Mouse (Mus musculus) limb, embryonic 15.5 days (tissue): ENCODE measurements at regions not wholly inside any gene's neighbourhood (a gene's known extent, or its start where the extent isn't known, plus 50 kb on each side); places are given as distances from the start of the nearest gene placed in this dataset.

Experiments
- ATAC-seq: fragments of 200-750 bp; cut with Nextera tagmentation; 2 replicates; pipeline ENCODE4 v1.8.0; 2017; ENCODE audit warnings: low read depth, moderate TSS enrichment; ENCODE audit not compliant: insufficient number of reproducible peaks, low FRiP score, low TSS enrichment
- H3K27ac ChIP-seq: fragments of 300-500 bp; sonication (generic); 2 replicates; pipeline ENCODE4 v1.5.1; 2015; ENCODE audit warnings: moderate library complexity, mild to moderate bottlenecking, inconsistent platforms
- H3K27me3 ChIP-seq: fragments of 300-500 bp; sonication (generic); 2 replicates; pipeline ENCODE4 v1.6.1; 2015; ENCODE audit warnings: inconsistent platforms
- H3K36me3 ChIP-seq: fragments of 300-500 bp; sonication (generic); 2 replicates; pipeline ENCODE4 v1.6.1; 2015; ENCODE audit warnings: inconsistent platforms
- H3K4me1 ChIP-seq: fragments of 300-500 bp; sonication (generic); 2 replicates; pipeline ENCODE4 v1.6.1; 2015; ENCODE audit warnings: inconsistent platforms
- H3K4me2 ChIP-seq: fragments of 300-500 bp; sonication (generic); 2 replicates; pipeline ENCODE4 v1.6.1; 2015; ENCODE audit warnings: mild to moderate bottlenecking, inconsistent platforms
- H3K4me3 ChIP-seq: fragments of 300-500 bp; sonication (generic); 2 replicates; pipeline ENCODE4 v1.5.1; 2015; ENCODE audit warnings: mild to moderate bottlenecking, inconsistent platforms
- H3K9ac ChIP-seq: fragments of 300-500 bp; sonication (generic); 2 replicates; pipeline ENCODE4 v1.6.1; 2015; ENCODE audit warnings: inconsistent platforms
- H3K9me3 ChIP-seq: fragments of 300-500 bp; sonication (generic); 2 replicates; pipeline ENCODE4 v1.6.1; 2016; ENCODE audit warnings: inconsistent platforms
- WGBS: fragments of 180-500 bp; shearing (Covaris S2); methylation state at CpG from one replicate; pipeline ENCODE4 v1.1.7; 2015; 5-methylcytosine and 5-hydroxymethylcytosine counted together

- H3K36me3 ChIP-seq = no peaks in the 10 kb centered on the region
- no peak overlapping the region for H3K4me3 ChIP-seq
- H3K9me3 ChIP-seq = no peaks in the 10 kb centered on the region
- no peak overlapping the region for H3K27ac ChIP-seq
- H3K4me2 ChIP-seq = no peak overlapping the region
- H3K27me3 ChIP-seq = no peaks in the 10 kb centered on the region
- H3K9ac ChIP-seq = no peak overlapping the region
- no peak for ATAC-seq
- WGBS = 91% methylated on average over 2 of the region's 2 CpGs
- peaks cover 11% of the 10 kb centered on the region for H3K4me1 ChIP-seq
These were observed 112.0 kb downstream of the Gm19410 start for GRCm38 (mm10) chr8:35877581-35877980.

- H3K9me3 ChIP-seq = no peaks in the 10 kb centered on the region
- H3K36me3 ChIP-seq = no peaks in the 10 kb centered on the region
- 43% methylated on average over 5 of the region's 5 CpGs for WGBS
- H3K27ac ChIP-seq = no peak overlapping the region
- ATAC-seq = no peak
- H3K4me1 ChIP-seq = peaks cover 15% of the 10 kb centered on the region
- H3K4me3 ChIP-seq = no peak overlapping the region
- no peak overlapping the region for H3K4me2 ChIP-seq
- H3K27me3 ChIP-seq = no peaks in the 10 kb centered on the region
- no peak overlapping the region for H3K9ac ChIP-seq
These were observed 116.2 kb downstream of the Gm19410 start for GRCm38 (mm10) chr8:35881810-35882209.

- peaks cover 11% of the 10 kb centered on the region for H3K4me1 ChIP-seq
- no peak for ATAC-seq
- no peak overlapping the region for H3K27ac ChIP-seq
- no peaks in the 10 kb centered on the region for H3K9me3 ChIP-seq
- H3K27me3 ChIP-seq = no peaks in the 10 kb centered on the region
- 15% methylated on average over 12 of the region's 12 CpGs for WGBS
- no peak overlapping the region for H3K4me3 ChIP-seq
- H3K9ac ChIP-seq = no peak overlapping the region
- no peaks in the 10 kb centered on the region for H3K36me3 ChIP-seq
- H3K4me2 ChIP-seq = no peak overlapping the region
These were observed 117.3 kb downstream of the Gm19410 start for GRCm38 (mm10) chr8:35882638-35883455.

- 63% methylated on average over 1 of the region's 1 CpGs for WGBS
- no peaks in the 10 kb centered on the region for H3K27me3 ChIP-seq
- H3K9ac ChIP-seq = no peak overlapping the region
- H3K4me1 ChIP-seq = peaks cover 11% of the 10 kb centered on the region
- no peak overlapping the region for H3K27ac ChIP-seq
- H3K36me3 ChIP-seq = no peaks in the 10 kb centered on the region
- no peak overlapping the region for H3K4me3 ChIP-seq
- ATAC-seq = no peak
- H3K9me3 ChIP-seq = no peaks in the 10 kb centered on the region
- H3K4me2 ChIP-seq = no peak overlapping the region
These were observed 117.8 kb downstream of the Gm19410 start for GRCm38 (mm10) chr8:35883456-35883780.

- H3K4me1 ChIP-seq = peaks cover 11% of the 10 kb centered on the region
- no peak overlapping the region for H3K4me3 ChIP-seq
- no peaks in the 10 kb centered on the region for H3K36me3 ChIP-seq
- no peak overlapping the region for H3K4me2 ChIP-seq
- H3K27me3 ChIP-seq = no peaks in the 10 kb centered on the region
- no peak overlapping the region for H3K9ac ChIP-seq
- ATAC-seq = no peak
- WGBS = 69% methylated on average over 6 of the region's 6 CpGs
- H3K9me3 ChIP-seq = no peaks in the 10 kb centered on the region
- H3K27ac ChIP-seq = no peak overlapping the region
These were observed 119.0 kb downstream of the Gm19410 start for GRCm38 (mm10) chr8:35884545-35884944.

GRCm38 (mm10) chr8:35890083-35890482, 124.5 kb downstream of the Gm19410 start:
- WGBS = 65% methylated on average over 4 of the region's 4 CpGs
- no peak for ATAC-seq
- Histone ChIP-seq H3K4me1 (peaks cover 6% of the 10 kb centered on the region; the same call in 1 of the 2 replicates), H3K27ac (no peak overlapping the region), H3K4me2 (no peak overlapping the region), H3K9me3 (no peaks in the 10 kb centered on the region), H3K27me3 (no peaks in the 10 kb centered on the region), H3K4me3 (no peak overlapping the region), H3K9ac (no peak overlapping the region), H3K36me3 (no peaks in the 10 kb centered on the region)

- Histone ChIP-seq H3K4me3 (no peak overlapping the region), H3K27me3 (no peaks in the 10 kb centered on the region), H3K4me2 (no peak overlapping the region), H3K4me1 (peaks cover 6% of the 10 kb centered on the region; the same call in 1 of the 2 replicates), H3K36me3 (no peaks in the 10 kb centered on the region), H3K9me3 (no peaks in the 10 kb centered on the region), H3K9ac (no peak overlapping the region), H3K27ac (no peak overlapping the region)
- ATAC-seq = no peak
- WGBS = 77% methylated on average over 6 of the region's 6 CpGs
These were observed 126.2 kb downstream of the Gm19410 start for GRCm38 (mm10) chr8:35891769-35892168.

- H3K4me2 ChIP-seq = no peak overlapping the region
- H3K36me3 ChIP-seq = no peaks in the 10 kb centered on the region
- WGBS = 69% methylated on average over 3 of the region's 3 CpGs
- no peak overlapping the region for H3K27ac ChIP-seq
- no peak for ATAC-seq
- H3K9ac ChIP-seq = no peak overlapping the region
- H3K4me1 ChIP-seq = no peaks in the 10 kb centered on the region
- no peak overlapping the region for H3K4me3 ChIP-seq
- H3K9me3 ChIP-seq = no peaks in the 10 kb centered on the region
- no peaks in the 10 kb centered on the region for H3K27me3 ChIP-seq
These were observed 132.9 kb downstream of the Gm19410 start for GRCm38 (mm10) chr8:35898493-35898892.

GRCm38 (mm10) chr8:35901490-35901889, 135.9 kb downstream of the Gm19410 start:
- no peak for ATAC-seq
- 71% methylated on average over 7 of the region's 7 CpGs for WGBS
- H3K9me3 ChIP-seq = no peaks in the 10 kb centered on the region
- no peak overlapping the region for H3K4me3 ChIP-seq
- no peaks in the 10 kb centered on the region for H3K36me3 ChIP-seq
- no peak overlapping the region for H3K4me2 ChIP-seq
- no peak overlapping the region for H3K9ac ChIP-seq
- no peak overlapping the region for H3K27ac ChIP-seq
- H3K27me3 ChIP-seq = no peaks in the 10 kb centered on the region
- no peaks in the 10 kb centered on the region for H3K4me1 ChIP-seq

GRCm38 (mm10) chr8:35904711-35905450, 139.3 kb downstream of the Gm19410 start:
- no peak overlapping the region for H3K4me2 ChIP-seq
- H3K9ac ChIP-seq = no peak overlapping the region
- H3K36me3 ChIP-seq = no peaks in the 10 kb centered on the region
- no peaks in the 10 kb centered on the region for H3K9me3 ChIP-seq
- H3K27me3 ChIP-seq = no peaks in the 10 kb centered on the region
- no peak overlapping the region for H3K4me3 ChIP-seq
- ATAC-seq = no peak
- WGBS = 57% methylated on average over 7 of the region's 7 CpGs
- H3K27ac ChIP-seq = no peak overlapping the region
- no peaks in the 10 kb centered on the region for H3K4me1 ChIP-seq

- no peak overlapping the region for H3K9ac ChIP-seq
- no peak overlapping the region for H3K4me2 ChIP-seq
- H3K4me1 ChIP-seq = no peaks in the 10 kb centered on the region
- no peak for ATAC-seq
- H3K4me3 ChIP-seq = no peak overlapping the region
- no peaks in the 10 kb centered on the region for H3K9me3 ChIP-seq
- 71% methylated on average over 2 of the region's 2 CpGs for WGBS
- H3K27me3 ChIP-seq = no peaks in the 10 kb centered on the region
- no peak overlapping the region for H3K27ac ChIP-seq
- no peaks in the 10 kb centered on the region for H3K36me3 ChIP-seq
These were observed 142.4 kb downstream of the Gm19410 start for GRCm38 (mm10) chr8:35907998-35908397.

GRCm38 (mm10) chr8:35912264-35912663, 146.7 kb downstream of the Gm19410 start:
- no peak overlapping the region for H3K4me2 ChIP-seq
- H3K27me3 ChIP-seq = no peaks in the 10 kb centered on the region
- no peaks in the 10 kb centered on the region for H3K9me3 ChIP-seq
- no peak overlapping the region for H3K4me3 ChIP-seq
- H3K9ac ChIP-seq = no peak overlapping the region
- H3K4me1 ChIP-seq = no peaks in the 10 kb centered on the region
- no peaks in the 10 kb centered on the region for H3K36me3 ChIP-seq
- no peak for ATAC-seq
- no peak overlapping the region for H3K27ac ChIP-seq
- WGBS = 82% methylated on average over 9 of the region's 9 CpGs
